Mouse (Mus musculus) kidney, adult 2 months (tissue): ENCODE data around the gene Tln2.

Source experiments
- CTCF ChIP-seq: fragments of 200-500 bp; conservative IDR thresholded peaks from 2 replicates; pipeline ENCODE4 v1.5.1; 2011; ENCODE audit warnings: low read depth, mild to moderate bottlenecking, control low read depth, low read length, moderate library complexity, mixed read lengths; ENCODE audit not compliant: insufficient read depth, insufficient read length
- POLR2A ChIP-seq: fragments of 200-500 bp; IDR thresholded peaks from one replicate; pipeline ENCODE4 v1.6.1; 2011; ENCODE audit warnings: low read depth, low read length, control low read depth

DNA sequence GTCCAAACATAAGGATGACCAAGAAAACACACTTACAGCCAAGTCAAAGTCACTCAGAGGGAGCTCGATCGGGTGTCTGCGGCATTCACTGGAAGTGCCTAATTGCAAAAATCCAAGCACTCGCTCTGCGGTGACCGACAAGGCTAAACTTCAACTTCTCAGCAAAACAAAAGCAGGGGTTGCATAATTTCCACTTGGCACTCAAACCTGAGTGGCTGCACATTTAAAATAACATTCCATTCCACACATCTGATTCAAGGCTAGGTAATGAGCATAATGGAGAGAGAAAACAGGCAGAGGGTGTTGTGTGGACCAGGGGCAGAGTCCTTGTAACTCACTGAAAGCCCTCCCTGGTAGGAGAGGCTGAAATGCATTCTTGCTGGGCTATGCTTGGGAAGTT is 260.3 kb downstream of the Tln2 start:
- TF ChIP-seq POLR2A (no peak), CTCF (no peak)
